Mouse (Mus musculus): ENCODE data around the gene Cherp. TPM values are rescaled to one million over a fixed set of nuclear protein-coding genes. Genes with fewer than 3 reads are reported as not detected.

The Cherp gene
- polyA plus RNA-seq, 1 experiment from 2014 or later: 17.3 TPM

DNA sequence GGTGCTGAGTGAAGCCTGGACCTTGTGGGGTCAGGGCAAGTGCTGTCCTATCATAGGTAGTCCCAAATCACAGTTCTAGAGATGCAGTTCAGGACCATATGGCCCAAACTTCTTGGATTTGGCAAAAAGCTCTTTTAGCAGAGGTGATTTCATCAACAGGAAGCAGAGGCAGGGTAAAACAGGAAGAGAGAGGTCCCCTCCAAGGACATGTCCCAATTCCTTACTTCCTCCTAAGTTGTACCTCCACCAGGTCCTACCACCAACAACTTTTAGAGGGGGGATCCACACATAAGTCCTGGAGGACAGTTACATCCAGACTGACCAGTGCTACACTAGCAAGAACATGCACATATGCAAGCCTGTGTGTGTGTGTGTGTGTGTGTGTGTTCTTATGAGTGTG lies 12.0 kb upstream of the Cherp start:
- no peak for ATAC-seq
- no peak overlapping the region for H3K4me2 ChIP-seq (replicated peaks; ENCODE audit: low read depth, low read length)
- no peak overlapping the region; the same call in 1 of the 2 replicates for H3K27ac ChIP-seq (ENCODE audit: low read length)
- DNase-seq (ENCODE audit: low spot score): no peak
- H3K4me3 ChIP-seq (ENCODE audit: low read depth, low read length): no peak overlapping the region
- no peaks in the 10 kb centered on the region; the same call in 1 of the 2 replicates for H3K4me1 ChIP-seq (ENCODE audit: insufficient read depth, low read depth, low read length)
- TF ChIP-seq CTCF (IDR thresholded peaks at IDR 0.05) (no peak), EP300 (IDR thresholded peaks at IDR 0.05) (no peak)
- no peaks in the 10 kb centered on the region for H3K9me3 ChIP-seq (ENCODE audit: low read length)
- peaks cover 12% of the 10 kb centered on the region; the same call in 1 of the 2 replicates for H3K36me3 ChIP-seq (ENCODE audit: insufficient read depth, low read length)
- no peaks in the 10 kb centered on the region for H3K27me3 ChIP-seq (replicated peaks; ENCODE audit: insufficient read depth, low read length)
- H3K9ac ChIP-seq (replicated peaks; ENCODE audit: low read depth): no peak overlapping the region

DNA sequence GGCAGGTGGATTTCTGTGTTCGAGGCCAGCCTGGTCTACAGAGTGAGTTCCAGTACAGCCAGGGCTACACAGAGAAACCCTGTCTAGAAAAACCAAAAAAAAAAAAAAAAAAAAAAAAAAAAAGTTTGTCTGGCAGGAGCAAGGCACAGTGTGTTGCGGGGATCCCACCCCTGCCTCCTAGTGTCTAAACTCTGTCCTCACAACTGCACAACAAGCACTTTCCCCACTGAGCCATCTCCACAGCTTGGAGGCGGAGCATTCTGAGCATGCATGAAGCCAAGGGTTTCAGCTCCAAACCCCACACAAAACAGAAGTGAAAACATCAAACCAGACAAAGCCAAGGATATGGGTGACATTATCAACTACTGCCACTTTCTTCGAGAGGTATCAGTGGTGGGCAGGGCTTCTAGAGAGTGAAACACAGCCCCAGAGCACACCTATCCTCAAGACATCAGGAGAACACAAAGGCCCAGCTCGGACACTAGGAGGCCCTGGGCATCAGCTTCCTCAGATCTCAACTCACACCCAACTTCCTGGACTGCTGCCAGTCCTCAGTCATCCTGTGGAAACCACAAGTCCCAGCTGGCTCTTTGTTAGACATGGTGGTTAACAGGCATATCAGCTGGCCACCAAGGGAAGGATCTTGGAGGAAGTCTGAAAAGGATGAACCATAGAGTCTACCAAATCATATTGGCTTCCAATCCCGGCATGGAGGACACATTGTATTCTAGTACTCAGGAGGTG lies 10.6 kb upstream of the Cherp start:
- no peak overlapping the region for H3K4me2 ChIP-seq (replicated peaks; ENCODE audit: low read depth, low read length)
- ATAC-seq (peak; percentile 81), DNase-seq (ENCODE audit: low spot score) (peak; percentile 74)
- WGBS: 70% methylated on average over 6 of the region's 6 CpGs
- TF ChIP-seq CTCF (IDR thresholded peaks at IDR 0.05): peak; percentile 13
- no peak for TF ChIP-seq EP300 (IDR thresholded peaks at IDR 0.05)
- H3K27me3 ChIP-seq (replicated peaks; ENCODE audit: insufficient read depth, low read length): no peaks in the 10 kb centered on the region
- H3K9ac ChIP-seq (replicated peaks; ENCODE audit: low read depth): no peak overlapping the region
- H3K4me1 ChIP-seq (ENCODE audit: insufficient read depth, low read depth, low read length): no peaks in the 10 kb centered on the region; the same call in 1 of the 2 replicates
- no peak overlapping the region for H3K4me3 ChIP-seq (ENCODE audit: low read depth, low read length)
- H3K27ac ChIP-seq (ENCODE audit: low read length): no peak overlapping the region
- H3K36me3 ChIP-seq (ENCODE audit: insufficient read depth, low read length): peaks cover 12% of the 10 kb centered on the region; the same call in 1 of the 2 replicates
- H3K9me3 ChIP-seq (ENCODE audit: low read length): no peaks in the 10 kb centered on the region

GRCm38 (mm10) chr8:72470684-72471083 lies 4.3 kb downstream of the Cherp start:
- TF ChIP-seq EP300 (IDR thresholded peaks at IDR 0.05) (no peak), CTCF (IDR thresholded peaks at IDR 0.05) (no peak)
- WGBS: 90% methylated on average over 7 of the region's 7 CpGs
- Histone ChIP-seq H3K27me3 (replicated peaks; ENCODE audit: insufficient read depth, low read length) (no peaks in the 10 kb centered on the region), H3K4me1 (ENCODE audit: insufficient read depth, low read depth, low read length) (no peaks in the 10 kb centered on the region), H3K4me3 (ENCODE audit: low read depth, low read length) (no peak overlapping the region), H3K36me3 (ENCODE audit: insufficient read depth, low read length) (peaks cover 48% of the 10 kb centered on the region), H3K9me3 (ENCODE audit: low read length) (no peaks in the 10 kb centered on the region), H3K9ac (replicated peaks; ENCODE audit: low read depth) (no peak overlapping the region), H3K4me2 (replicated peaks; ENCODE audit: low read depth, low read length) (no peak overlapping the region), H3K27ac (ENCODE audit: low read length) (no peak overlapping the region)
- DNase-seq (ENCODE audit: low spot score) (no peak), ATAC-seq (no peak)

GRCm38 (mm10) chr8:72469984-72470383 lies 5.0 kb downstream of the Cherp start:
- no peak for DNase-seq (ENCODE audit: low spot score)
- TF ChIP-seq EP300 (IDR thresholded peaks at IDR 0.05) (no peak), CTCF (IDR thresholded peaks at IDR 0.05) (no peak)
- Histone ChIP-seq H3K4me1 (ENCODE audit: insufficient read depth, low read depth, low read length) (no peaks in the 10 kb centered on the region), H3K9ac (replicated peaks; ENCODE audit: low read depth) (no peak overlapping the region), H3K36me3 (ENCODE audit: insufficient read depth, low read length) (peaks cover 54% of the 10 kb centered on the region), H3K4me3 (ENCODE audit: low read depth, low read length) (no peak overlapping the region), H3K27me3 (replicated peaks; ENCODE audit: insufficient read depth, low read length) (no peaks in the 10 kb centered on the region), H3K27ac (ENCODE audit: low read length) (no peak overlapping the region), H3K4me2 (replicated peaks; ENCODE audit: low read depth, low read length) (no peak overlapping the region), H3K9me3 (ENCODE audit: low read length) (no peaks in the 10 kb centered on the region)
- no peak for ATAC-seq
- 86% methylated on average over 8 of the region's 8 CpGs for WGBS

DNA sequence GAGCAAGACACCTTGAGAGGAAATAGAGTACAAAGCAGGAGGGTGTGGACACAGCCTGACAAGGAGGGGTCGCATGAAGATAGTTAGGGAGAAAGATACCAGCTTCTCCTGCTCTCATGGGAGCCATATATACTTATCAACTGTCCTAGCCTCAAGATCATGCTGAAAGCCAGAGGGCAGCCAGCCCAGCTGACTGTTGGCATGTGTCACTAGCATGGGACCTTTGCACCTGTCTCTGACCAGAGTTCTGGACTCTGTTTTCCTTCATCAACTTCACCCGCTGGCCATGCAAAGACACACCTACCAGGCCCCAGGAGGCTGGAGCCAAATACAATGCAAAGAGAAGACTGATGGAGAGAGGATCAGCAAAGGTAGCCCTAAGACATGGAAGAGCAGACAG lies 5.8 kb downstream of the Cherp start:
- no peak for ATAC-seq
- no peak overlapping the region for H3K4me2 ChIP-seq (replicated peaks; ENCODE audit: low read depth, low read length)
- no peak overlapping the region for H3K4me3 ChIP-seq (ENCODE audit: low read depth, low read length)
- H3K9ac ChIP-seq (replicated peaks; ENCODE audit: low read depth): no peak overlapping the region
- DNase-seq (ENCODE audit: low spot score): no peak
- H3K27me3 ChIP-seq (replicated peaks; ENCODE audit: insufficient read depth, low read length): no peaks in the 10 kb centered on the region
- H3K27ac ChIP-seq (ENCODE audit: low read length): no peak overlapping the region
- H3K36me3 ChIP-seq (ENCODE audit: insufficient read depth, low read length): peaks cover 59% of the 10 kb centered on the region
- TF ChIP-seq CTCF (IDR thresholded peaks at IDR 0.05): no peak
- no peak for TF ChIP-seq EP300 (IDR thresholded peaks at IDR 0.05)
- no peaks in the 10 kb centered on the region for H3K4me1 ChIP-seq (ENCODE audit: insufficient read depth, low read depth, low read length)
- no peaks in the 10 kb centered on the region for H3K9me3 ChIP-seq (ENCODE audit: low read length)
- 94% methylated on average over 2 of the region's 2 CpGs for WGBS

DNA sequence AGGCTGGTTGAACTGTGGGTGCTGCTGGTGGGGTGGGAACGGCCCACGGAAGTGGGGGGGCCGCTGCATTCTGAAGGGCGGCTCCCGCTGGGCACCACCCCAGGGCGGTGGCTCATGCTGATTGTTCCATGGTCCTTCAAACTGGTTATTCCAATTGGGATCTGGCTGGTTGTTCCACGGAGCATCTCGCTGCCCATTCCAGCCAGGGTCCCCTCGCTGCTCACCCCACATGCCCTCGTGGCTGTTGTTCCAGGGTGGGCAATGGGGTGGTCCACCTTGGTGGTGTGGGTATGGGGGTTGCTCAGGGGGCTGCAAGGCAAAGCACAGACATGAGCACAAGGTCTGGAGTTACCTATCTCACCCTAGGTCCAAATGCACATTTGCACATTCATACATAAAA lies 10.8 kb downstream of the Cherp start:
- no peak for TF ChIP-seq EP300 (IDR thresholded peaks at IDR 0.05)
- no peak for TF ChIP-seq CTCF (IDR thresholded peaks at IDR 0.05)
- DNase-seq (ENCODE audit: low spot score) (no peak), ATAC-seq (no peak)
- no peaks in the 10 kb centered on the region for H3K9me3 ChIP-seq (ENCODE audit: low read length)
- peaks cover 60% of the 10 kb centered on the region for H3K36me3 ChIP-seq (ENCODE audit: insufficient read depth, low read length)
- H3K27ac ChIP-seq (ENCODE audit: low read length): no peak overlapping the region
- no peaks in the 10 kb centered on the region for H3K4me1 ChIP-seq (ENCODE audit: insufficient read depth, low read depth, low read length)
- no peak overlapping the region for H3K4me2 ChIP-seq (replicated peaks; ENCODE audit: low read depth, low read length)
- H3K27me3 ChIP-seq (replicated peaks; ENCODE audit: insufficient read depth, low read length): no peaks in the 10 kb centered on the region
- WGBS: 96% methylated on average over 10 of the region's 10 CpGs
- no peak overlapping the region for H3K4me3 ChIP-seq (ENCODE audit: low read depth, low read length)
- no peak overlapping the region for H3K9ac ChIP-seq (replicated peaks; ENCODE audit: low read depth)
